Mouse (Mus musculus) layer of hippocampus, adult 6 months (tissue): ENCODE data around the gene Rhbdd1. TPM values are rescaled to one million over a fixed set of nuclear protein-coding genes. Genes with fewer than 3 reads are reported as not detected.

ENCODE experiments used
- long read RNA-seq, 2 experiments: library from polyadenylated mRNA; unstranded; transcript quantifications; one replicate each; pipeline ENCODE4 v2.0.0; 2019 to 2020
- microRNA-seq: library from miRNA; unstranded; fragments of <30 nt; microRNA quantifications from one replicate; pipeline ENCODE4 v1.2.0, GENCODE M21; 2020
- polyA plus RNA-seq: library from polyadenylated mRNA; unstranded; fragments of <200 nt; fragmentation: Nextera tagmentation; gene quantifications from 2 replicates; pipeline ENCODE4 v1.2.3, GENCODE M21; 2021

The Rhbdd1 gene
- 2.4 and 4.2 TPM in 2 replicates for polyA plus RNA-seq
- long read RNA-seq, experiment 1, partial matches to known transcripts = 1 of 3 reads
- long read RNA-seq, experiment 1, other reads (novel, unspliced or antisense) = 0 of 3 reads
- long read RNA-seq, experiment 2, transcript Rhbdd1-201 (7 exons, 3,636 nt) = major isoform, 14 of 24 reads
- long read RNA-seq, experiment 2, partial matches to known transcripts = 3 of 24 reads
- long read RNA-seq, experiment 2, other reads (novel, unspliced or antisense) = 6 of 24 reads

GRCm38 (mm10) chr1:82316111-82316745, at the start of gene Rhbdd1:
Gene Rhbdd1, plus strand, starts transcription at chr1:82316452.

GRCm38 (mm10) chr1:82291151-82291797, 25.0 kb upstream of the Rhbdd1 start, which contains the start of gene Irs1:
Gene Irs1, minus strand, starts transcription at chr1:82291416.

Small RNA genes lying within 50 kb of the gene (microRNA-seq; reads per million reads assigned to microRNA genes)
- gene Gm22112 = not detected

Other genes starting within 250 kb of the Rhbdd1 start
- 1.9 and 4.0 TPM in 2 replicates for gene Gm9747, start 83.3 kb upstream of the Rhbdd1 start, polyA plus RNA-seq
- gene Irs1, start 25.0 kb upstream of the Rhbdd1 start, polyA plus RNA-seq = 1.5 and 1.6 TPM in 2 replicates